Mouse (Mus musculus): ENCODE measurements around the gene Sprr2f. TPM values are rescaled to one million over a fixed set of nuclear protein-coding genes. Genes with fewer than 3 reads are reported as not detected.

The Sprr2f gene
- total RNA-seq (2021) (not detected), polyA plus RNA-seq (2012; rRNA removed) (not detected in 2 replicates)
- long read RNA-seq = 0 reads

- TF ChIP-seq EP300 (IDR thresholded peaks at IDR 0.05; ENCODE audit: insufficient read depth, low read depth, low read length) (no peak), POLR2A (IDR thresholded peaks at IDR 0.05; ENCODE audit: insufficient read depth, low read depth, low read length) (no peak), CTCF (IDR thresholded peaks at IDR 0.05) (no peak)
- H3K79me2 ChIP-seq (replicated peaks; ENCODE audit: control insufficient read depth, insufficient read depth, low read length) = no peaks in the 10 kb centered on the region
- H3K27me3 ChIP-seq (ENCODE audit: control insufficient read depth, insufficient read depth, low read length) = no peaks in the 10 kb centered on the region
- no peaks in the 10 kb centered on the region for H3K36me3 ChIP-seq (ENCODE audit: control insufficient read depth, insufficient read depth, low read length)
- H3K27ac ChIP-seq = no peak within 1 kb of the TSS
- no peak within 1 kb of the TSS for H3K9ac ChIP-seq (ENCODE audit: low read depth, low read length)
- DNase-seq = no peak
- intact Hi-C loops (cut with DNase I) = no loop called here
- H3K4me3 ChIP-seq = no peak within 1 kb of the TSS
- 49% methylated on average over 3 of the region's 3 CpGs for WGBS
- H3K4me1 ChIP-seq (ENCODE audit: control insufficient read depth, insufficient read depth, low read length) = no peaks in the 10 kb centered on the region
Measured at GRCm38 (mm10) chr3:92364887-92365286, at the start of gene Sprr2f. Gene Sprr2f, plus strand, starts transcription at chr3:92365187.

- WGBS = 45% methylated on average over 2 of the region's 2 CpGs
- TF ChIP-seq POLR2A (IDR thresholded peaks at IDR 0.05; ENCODE audit: insufficient read depth, low read depth, low read length) (no peak), CTCF (IDR thresholded peaks at IDR 0.05) (no peak), EP300 (IDR thresholded peaks at IDR 0.05; ENCODE audit: insufficient read depth, low read depth, low read length) (no peak)
Measured at GRCm38 (mm10) chr3:92316320-92316719, 48.7 kb upstream of the Sprr2f start, which contains the start of gene Sprr2b. Gene Sprr2b, plus strand, starts transcription at chr3:92316620.

GRCm38 (mm10) chr3:92317384-92317783 is 47.6 kb upstream of the Sprr2f start:
- no peaks in the 10 kb centered on the region for H3K4me1 ChIP-seq (ENCODE audit: control insufficient read depth, insufficient read depth, low read length)
- H3K36me3 ChIP-seq (ENCODE audit: control insufficient read depth, insufficient read depth, low read length) = no peaks in the 10 kb centered on the region
- intact Hi-C loops (cut with DNase I) = no loop called here
- no peaks in the 10 kb centered on the region for H3K79me2 ChIP-seq (replicated peaks; ENCODE audit: control insufficient read depth, insufficient read depth, low read length)
- H3K4me3 ChIP-seq = no peak overlapping the region
- no peak overlapping the region for H3K27ac ChIP-seq
- H3K9ac ChIP-seq (ENCODE audit: low read depth, low read length) = no peak overlapping the region
- H3K27me3 ChIP-seq (ENCODE audit: control insufficient read depth, insufficient read depth, low read length) = no peaks in the 10 kb centered on the region
- no peak for DNase-seq
- 89% methylated on average over 2 of the region's 2 CpGs for WGBS
- TF ChIP-seq EP300 (IDR thresholded peaks at IDR 0.05; ENCODE audit: insufficient read depth, low read depth, low read length) (no peak), POLR2A (IDR thresholded peaks at IDR 0.05; ENCODE audit: insufficient read depth, low read depth, low read length) (no peak), CTCF (IDR thresholded peaks at IDR 0.05) (no peak)

More at GRCm38 (mm10) chr3:92316320-92316719, 48.7 kb upstream of the Sprr2f start, which contains the start of gene Sprr2b:
- Histone ChIP-seq H3K9ac (ENCODE audit: low read depth, low read length) (no peak within 1 kb of the TSS), H3K4me3 (no peak within 1 kb of the TSS), H3K27ac (no peak within 1 kb of the TSS), H3K36me3 (ENCODE audit: control insufficient read depth, insufficient read depth, low read length) (no peaks in the 10 kb centered on the region), H3K4me1 (ENCODE audit: control insufficient read depth, insufficient read depth, low read length) (no peaks in the 10 kb centered on the region), H3K79me2 (replicated peaks; ENCODE audit: control insufficient read depth, insufficient read depth, low read length) (no peaks in the 10 kb centered on the region), H3K27me3 (ENCODE audit: control insufficient read depth, insufficient read depth, low read length) (no peaks in the 10 kb centered on the region)
- intact Hi-C loops (cut with DNase I) = no loop called here
- DNase-seq = no peak

- H3K9ac ChIP-seq (ENCODE audit: low read depth, low read length) = no peak overlapping the region
- H3K79me2 ChIP-seq (replicated peaks; ENCODE audit: control insufficient read depth, insufficient read depth, low read length) = no peaks in the 10 kb centered on the region
- intact Hi-C loops (cut with DNase I) = no loop called here
- DNase-seq = no peak
- no peaks in the 10 kb centered on the region for H3K4me1 ChIP-seq (ENCODE audit: control insufficient read depth, insufficient read depth, low read length)
- no peak overlapping the region for H3K4me3 ChIP-seq
- H3K36me3 ChIP-seq (ENCODE audit: control insufficient read depth, insufficient read depth, low read length) = no peaks in the 10 kb centered on the region
- H3K27ac ChIP-seq = no peak overlapping the region
- TF ChIP-seq EP300 (IDR thresholded peaks at IDR 0.05; ENCODE audit: insufficient read depth, low read depth, low read length) (no peak), POLR2A (IDR thresholded peaks at IDR 0.05; ENCODE audit: insufficient read depth, low read depth, low read length) (no peak), CTCF (IDR thresholded peaks at IDR 0.05) (no peak)
- H3K27me3 ChIP-seq (ENCODE audit: control insufficient read depth, insufficient read depth, low read length) = no peaks in the 10 kb centered on the region
- WGBS = 60% methylated on average over 1 of the region's 1 CpGs
Measured at GRCm38 (mm10) chr3:92336278-92336677, 28.7 kb upstream of the Sprr2f start.

GRCm38 (mm10) chr3:92338840-92339239 is 26.1 kb upstream of the Sprr2f start, which contains the start of gene Sprr2d:
Gene Sprr2d, plus strand, starts transcription at chr3:92339140.
- no peak for TF ChIP-seq EP300 (IDR thresholded peaks at IDR 0.05; ENCODE audit: insufficient read depth, low read depth, low read length)
- TF ChIP-seq POLR2A (IDR thresholded peaks at IDR 0.05; ENCODE audit: insufficient read depth, low read depth, low read length) = no peak
- no peak for TF ChIP-seq CTCF (IDR thresholded peaks at IDR 0.05)
- intact Hi-C loops (cut with DNase I) = no loop called here
- Histone ChIP-seq H3K4me3 (no peak within 1 kb of the TSS), H3K27me3 (ENCODE audit: control insufficient read depth, insufficient read depth, low read length) (no peaks in the 10 kb centered on the region), H3K9ac (ENCODE audit: low read depth, low read length) (no peak within 1 kb of the TSS), H3K36me3 (ENCODE audit: control insufficient read depth, insufficient read depth, low read length) (no peaks in the 10 kb centered on the region), H3K27ac (no peak within 1 kb of the TSS), H3K4me1 (ENCODE audit: control insufficient read depth, insufficient read depth, low read length) (no peaks in the 10 kb centered on the region), H3K79me2 (replicated peaks; ENCODE audit: control insufficient read depth, insufficient read depth, low read length) (no peaks in the 10 kb centered on the region)
- WGBS = 81% methylated on average over 5 of the region's 5 CpGs
- no peak for DNase-seq

GRCm38 (mm10) chr3:92351843-92352242 is 13.1 kb upstream of the Sprr2f start, which contains the start of gene Sprr2e:
Gene Sprr2e, plus strand, starts transcription at chr3:92352143.
- Histone ChIP-seq H3K4me1 (ENCODE audit: control insufficient read depth, insufficient read depth, low read length) (no peaks in the 10 kb centered on the region), H3K79me2 (replicated peaks; ENCODE audit: control insufficient read depth, insufficient read depth, low read length) (no peaks in the 10 kb centered on the region), H3K9ac (ENCODE audit: low read depth, low read length) (no peak within 1 kb of the TSS), H3K4me3 (no peak within 1 kb of the TSS), H3K36me3 (ENCODE audit: control insufficient read depth, insufficient read depth, low read length) (no peaks in the 10 kb centered on the region), H3K27me3 (ENCODE audit: control insufficient read depth, insufficient read depth, low read length) (no peaks in the 10 kb centered on the region), H3K27ac (no peak within 1 kb of the TSS)
- WGBS = 73% methylated on average over 2 of the region's 2 CpGs
- intact Hi-C loops (cut with DNase I) = no loop called here
- no peak for TF ChIP-seq EP300 (IDR thresholded peaks at IDR 0.05; ENCODE audit: insufficient read depth, low read depth, low read length)
- TF ChIP-seq CTCF (IDR thresholded peaks at IDR 0.05) = no peak
- no peak for TF ChIP-seq POLR2A (IDR thresholded peaks at IDR 0.05; ENCODE audit: insufficient read depth, low read depth, low read length)
- no peak for DNase-seq

Measured in heart, adult 2 months (tissue).